Comparison of ENCODE assay signal across 26 mouse cellular contexts in the genomic region with DNA sequence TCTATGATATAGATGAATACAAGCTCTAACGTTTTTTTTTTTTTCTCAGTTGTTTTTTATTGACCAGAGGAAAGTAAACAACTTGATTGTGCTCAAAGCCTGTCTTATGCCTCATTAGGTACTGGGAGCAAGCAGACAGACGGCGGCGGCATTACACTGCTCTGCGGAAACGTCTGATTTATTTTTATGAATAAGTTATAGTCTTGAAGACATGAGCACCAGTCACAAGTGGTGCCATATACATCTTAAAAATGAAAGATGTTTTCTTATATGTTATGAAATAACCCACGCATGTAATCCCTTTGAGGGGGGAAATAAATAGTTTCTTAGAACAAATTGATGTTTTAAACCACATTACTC.
"Had no signal": no experiment of that assay in that cellular context is flagged by ENCODE, and none has a peak within 500 bp of the region (broad histone marks: within the 10 kb centered on the region; RNA-seq: fewer than 3 reads in every experiment).

No protein-coding gene starts in this region.

- H3K4me1 ChIP-seq: embryonic facial prominence, embryonic 10.5 days; embryonic facial prominence, embryonic 12.5 days; embryonic facial prominence, embryonic 13.5 days; embryonic facial prominence, embryonic 15.5 days had no signal

- H3K27me3 ChIP-seq: embryonic facial prominence, embryonic 12.5 days; embryonic facial prominence, embryonic 13.5 days; embryonic facial prominence, embryonic 15.5 days; forebrain, embryonic 12.5 days; heart, embryonic 12.5 days had no signal

- H3K9ac ChIP-seq: embryonic facial prominence, embryonic 12.5 days; embryonic facial prominence, embryonic 13.5 days; embryonic facial prominence, embryonic 15.5 days; forebrain, embryonic 12.5 days; heart, embryonic 12.5 days had no signal

- H3K4me3 ChIP-seq: embryonic facial prominence, embryonic 10.5 days; embryonic facial prominence, embryonic 12.5 days; embryonic facial prominence, embryonic 13.5 days; embryonic facial prominence, embryonic 15.5 days; erythroblast, embryonic 14.5 days; forebrain, embryonic 12.5 days; gastrocnemius, adult 2 months; heart, adult 2 months; heart, embryonic 10.5 days; heart, embryonic 12.5 days had no signal

- H3K9me3 ChIP-seq: embryonic facial prominence, embryonic 10.5 days; embryonic facial prominence, embryonic 12.5 days; embryonic facial prominence, embryonic 13.5 days; embryonic facial prominence, embryonic 15.5 days; forebrain, embryonic 12.5 days; heart, embryonic 10.5 days; heart, embryonic 12.5 days had no signal

- H3K4me2 ChIP-seq: embryonic facial prominence, embryonic 12.5 days; embryonic facial prominence, embryonic 13.5 days; embryonic facial prominence, embryonic 15.5 days; forebrain, embryonic 12.5 days; heart, embryonic 11.5 days; heart, embryonic 12.5 days had no signal

- H3K36me3 ChIP-seq: embryonic facial prominence, embryonic 10.5 days; embryonic facial prominence, embryonic 12.5 days; embryonic facial prominence, embryonic 13.5 days; embryonic facial prominence, embryonic 15.5 days; forebrain, embryonic 12.5 days; heart, embryonic 10.5 days; heart, embryonic 12.5 days had no signal

- H3K27ac ChIP-seq: embryonic facial prominence, embryonic 10.5 days; embryonic facial prominence, embryonic 12.5 days; embryonic facial prominence, embryonic 13.5 days; embryonic facial prominence, embryonic 15.5 days; forebrain, embryonic 12.5 days; gastrocnemius, adult 2 months; heart, adult 2 months; heart, embryonic 10.5 days had no signal

- DNase-seq: cerebellum, adult 2 months; cerebellum, adult 8-10 months; cerebellum, adult 9-10 months; cerebellum, adult 9-11 months; cerebellum, postnatal 10 days; cerebellum, postnatal 14 days; cerebellum, postnatal 25 days; cerebellum, postnatal 36 days; embryo, embryonic 11 days; gastrocnemius, adult 2 months; gastrocnemius, postnatal 10 days; gastrocnemius, postnatal 14 days; gastrocnemius, postnatal 25 days; gastrocnemius, postnatal 36 days; heart, adult 11 months; heart, adult 18-20 months; heart, adult 2 months had no signal
